Mouse (Mus musculus) heart, embryonic 10.5 days (tissue): ENCODE results near the gene Gm6588. TPM values are rescaled to one million over a fixed set of nuclear protein-coding genes. Genes with fewer than 3 reads are reported as not detected.

Experiments
- DNase-seq: peaks from one replicate; pipeline ENCODE4 v3.0.0-alpha.2; 2017; ENCODE audit warnings: low spot score
- H3K27ac ChIP-seq: fragments of 300-500 bp; sonication (generic); 2 replicates; pipeline ENCODE4 v1.5.1; 2016; ENCODE audit warnings: mild to moderate bottlenecking
- H3K27me3 ChIP-seq: fragments of 300-500 bp; sonication (generic); 2 replicates; pipeline ENCODE4 v1.6.1; 2016; ENCODE audit warnings: mild to moderate bottlenecking; ENCODE audit not compliant: poor library complexity, insufficient read depth, severe bottlenecking
- H3K36me3 ChIP-seq: fragments of 300-500 bp; sonication (generic); 2 replicates; pipeline ENCODE4 v1.6.1; 2016; ENCODE audit warnings: mild to moderate bottlenecking, moderate library complexity
- H3K4me1 ChIP-seq: fragments of 300-500 bp; sonication (generic); 2 replicates; pipeline ENCODE4 v1.6.1; 2016; ENCODE audit warnings: mild to moderate bottlenecking
- H3K4me3 ChIP-seq: fragments of 300-500 bp; sonication (generic); 2 replicates; pipeline ENCODE4 v1.5.1; 2016; ENCODE audit warnings: mild to moderate bottlenecking, moderate library complexity
- H3K9me3 ChIP-seq: fragments of 300-500 bp; sonication (generic); 2 replicates; pipeline ENCODE4 v1.6.1; 2016; ENCODE audit warnings: mild to moderate bottlenecking, moderate library complexity
- WGBS: fragments of 180-500 bp; shearing (Covaris S2); methylation state at CpG from one replicate; pipeline ENCODE4 v1.1.7; 2016; 5-methylcytosine and 5-hydroxymethylcytosine counted together
- polyA plus RNA-seq: library from polyadenylated mRNA; unstranded; fragments of >200 nt; fragmentation: Nextera tagmentation; extraction: Ambion mirVana; gene quantifications from 2 replicates; pipeline ENCODE4 v1.2.1, GENCODE M21; 2016

The Gm6588 gene
- polyA plus RNA-seq, 1 experiment from 2014 or later, result 0.11 TPM

- Histone ChIP-seq H3K9me3 (no peaks in the 10 kb centered on the region), H3K27ac (no peak overlapping the region), H3K36me3 (no peaks in the 10 kb centered on the region), H3K4me1 (peaks cover 4% of the 10 kb centered on the region; the same call in 1 of the 2 replicates), H3K27me3 (peaks cover 88% of the 10 kb centered on the region), H3K4me3 (no peak overlapping the region)
- no peak for DNase-seq
- 30% methylated on average over 14 of the region's 14 CpGs for WGBS
These were observed 18.0 kb upstream of the Gm6588 start for GRCm38 (mm10) chr5:112431120-112431775.

- H3K4me3 ChIP-seq, result no peak overlapping the region
- peaks cover 90% of the 10 kb centered on the region for H3K27me3 ChIP-seq
- H3K9me3 ChIP-seq, result no peaks in the 10 kb centered on the region
- no peak for DNase-seq
- no peaks in the 10 kb centered on the region for H3K36me3 ChIP-seq
- WGBS, result 75% methylated on average over 5 of the region's 5 CpGs
- no peak overlapping the region for H3K27ac ChIP-seq
- peaks cover 4% of the 10 kb centered on the region; the same call in 1 of the 2 replicates for H3K4me1 ChIP-seq
These were observed 17.2 kb upstream of the Gm6588 start for GRCm38 (mm10) chr5:112432033-112432432.

- Histone ChIP-seq H3K36me3 (no peaks in the 10 kb centered on the region), H3K4me1 (peaks cover 4% of the 10 kb centered on the region; the same call in 1 of the 2 replicates), H3K4me3 (no peak overlapping the region), H3K27ac (no peak overlapping the region), H3K27me3 (peaks cover 92% of the 10 kb centered on the region), H3K9me3 (no peaks in the 10 kb centered on the region)
- 5% methylated on average over 8 of the region's 8 CpGs for WGBS
- DNase-seq, result no peak
These were observed 16.2 kb upstream of the Gm6588 start for GRCm38 (mm10) chr5:112433004-112433403.

- Histone ChIP-seq H3K27ac (no peak overlapping the region), H3K36me3 (no peaks in the 10 kb centered on the region), H3K9me3 (no peaks in the 10 kb centered on the region), H3K4me3 (no peak overlapping the region), H3K27me3 (peaks cover 93% of the 10 kb centered on the region), H3K4me1 (no peaks in the 10 kb centered on the region)
- no peak for DNase-seq
- 59% methylated on average over 10 of the region's 10 CpGs for WGBS
These were observed 10.7 kb upstream of the Gm6588 start for GRCm38 (mm10) chr5:112438535-112438934.

- no peak overlapping the region for H3K4me3 ChIP-seq
- no peaks in the 10 kb centered on the region for H3K9me3 ChIP-seq
- no peaks in the 10 kb centered on the region for H3K4me1 ChIP-seq
- WGBS, result 69% methylated on average over 9 of the region's 9 CpGs
- H3K27ac ChIP-seq, result no peak overlapping the region
- H3K36me3 ChIP-seq, result no peaks in the 10 kb centered on the region
- H3K27me3 ChIP-seq, result peaks cover 91% of the 10 kb centered on the region
- no peak for DNase-seq
These were observed 3.9 kb downstream of the Gm6588 start for GRCm38 (mm10) chr5:112453088-112453487.

GRCm38 (mm10) chr5:112454966-112455555 lies 5.8 kb downstream of the Gm6588 start:
- Histone ChIP-seq H3K27ac (no peak overlapping the region), H3K9me3 (no peaks in the 10 kb centered on the region), H3K36me3 (no peaks in the 10 kb centered on the region), H3K4me1 (peaks cover 4% of the 10 kb centered on the region), H3K27me3 (peaks cover 89% of the 10 kb centered on the region), H3K4me3 (no peak overlapping the region)
- WGBS, result 64% methylated on average over 12 of the region's 12 CpGs
- DNase-seq, result no peak

- DNase-seq, result no peak
- Histone ChIP-seq H3K36me3 (no peaks in the 10 kb centered on the region), H3K9me3 (no peaks in the 10 kb centered on the region), H3K4me1 (peaks cover 8% of the 10 kb centered on the region), H3K27ac (no peak overlapping the region), H3K27me3 (peaks cover 86% of the 10 kb centered on the region), H3K4me3 (no peak overlapping the region)
- WGBS, result 69% methylated on average over 3 of the region's 3 CpGs
These were observed 10.7 kb downstream of the Gm6588 start for GRCm38 (mm10) chr5:112459903-112460302.

- Histone ChIP-seq H3K36me3 (no peaks in the 10 kb centered on the region), H3K4me1 (no peaks in the 10 kb centered on the region), H3K4me3 (no peak overlapping the region), H3K27me3 (peaks cover 65% of the 10 kb centered on the region; the same call in 1 of the 2 replicates), H3K27ac (no peak overlapping the region), H3K9me3 (peaks cover 3% of the 10 kb centered on the region; the same call in 1 of the 2 replicates)
- 79% methylated on average over 6 of the region's 6 CpGs for WGBS
- no peak for DNase-seq
These were observed 17.1 kb downstream of the Gm6588 start for GRCm38 (mm10) chr5:112466331-112466730.

GRCm38 (mm10) chr5:112468986-112469581 lies 19.9 kb downstream of the Gm6588 start:
- WGBS, result 65% methylated on average over 4 of the region's 4 CpGs
- no peak overlapping the region for H3K27ac ChIP-seq
- peaks cover 7% of the 10 kb centered on the region; the same call in 1 of the 2 replicates for H3K4me1 ChIP-seq
- no peak for DNase-seq
- H3K9me3 ChIP-seq, result peaks cover 3% of the 10 kb centered on the region; the same call in 1 of the 2 replicates
- H3K27me3 ChIP-seq, result peaks cover 72% of the 10 kb centered on the region
- H3K4me3 ChIP-seq, result no peak overlapping the region
- H3K36me3 ChIP-seq, result no peaks in the 10 kb centered on the region

- peaks cover 3% of the 10 kb centered on the region; the same call in 1 of the 2 replicates for H3K9me3 ChIP-seq
- peaks cover 72% of the 10 kb centered on the region for H3K27me3 ChIP-seq
- H3K4me3 ChIP-seq, result no peak overlapping the region
- H3K4me1 ChIP-seq, result peaks cover 8% of the 10 kb centered on the region; the same call in 1 of the 2 replicates
- no peak overlapping the region for H3K27ac ChIP-seq
- no peak for DNase-seq
- WGBS, result 68% methylated on average over 6 of the region's 6 CpGs
- H3K36me3 ChIP-seq, result no peaks in the 10 kb centered on the region
These were observed 20.9 kb downstream of the Gm6588 start for GRCm38 (mm10) chr5:112470144-112470543.

- H3K4me1 ChIP-seq, result peaks cover 14% of the 10 kb centered on the region
- H3K4me3 ChIP-seq, result no peak overlapping the region
- peaks cover 80% of the 10 kb centered on the region for H3K27me3 ChIP-seq
- 50% methylated on average over 6 of the region's 6 CpGs for WGBS
- peaks cover 3% of the 10 kb centered on the region; the same call in 1 of the 2 replicates for H3K9me3 ChIP-seq
- H3K36me3 ChIP-seq, result no peaks in the 10 kb centered on the region
- no peak overlapping the region for H3K27ac ChIP-seq
- no peak for DNase-seq
These were observed 24.2 kb downstream of the Gm6588 start for GRCm38 (mm10) chr5:112473453-112473852.

- Histone ChIP-seq H3K36me3 (no peaks in the 10 kb centered on the region), H3K27me3 (peaks cover 78% of the 10 kb centered on the region), H3K4me1 (peaks cover 37% of the 10 kb centered on the region), H3K27ac (no peak overlapping the region), H3K4me3 (no peak overlapping the region), H3K9me3 (no peaks in the 10 kb centered on the region)
- WGBS, result 38% methylated on average over 19 of the region's 19 CpGs
- no peak for DNase-seq
These were observed 32.8 kb downstream of the Gm6588 start for GRCm38 (mm10) chr5:112481946-112482410.

- Histone ChIP-seq H3K27me3 (peaks cover 78% of the 10 kb centered on the region), H3K4me1 (peaks cover 40% of the 10 kb centered on the region), H3K4me3 (no peak overlapping the region), H3K9me3 (no peaks in the 10 kb centered on the region), H3K36me3 (no peaks in the 10 kb centered on the region), H3K27ac (no peak overlapping the region)
- no peak for DNase-seq
- WGBS, result 59% methylated on average over 13 of the region's 13 CpGs
These were observed 33.3 kb downstream of the Gm6588 start for GRCm38 (mm10) chr5:112482551-112482950.
